Mouse (Mus musculus) myocyte (in vitro differentiated cells): ENCODE results near the gene Gbx1.

Experiments used
- CEBPB ChIP-seq: IDR thresholded peaks from 2 replicates; pipeline ENCODE4 v1.6.1; 2011; ENCODE audit warnings: mild to moderate bottlenecking, moderate library complexity; ENCODE audit not compliant: poor library complexity, insufficient read depth, severe bottlenecking
- MYOD1 ChIP-seq, 3 experiments: IDR thresholded peaks; one replicate each; pipeline ENCODE4 v1.6.1; 2011; ENCODE audit warnings: control low read depth in 2 of 3, low read depth in 2 of 3, mild to moderate bottlenecking in 2 of 3, moderate library complexity in 1 of 3; ENCODE audit not compliant: insufficient read length in 2 of 3, control insufficient read depth in 1 of 3

- TF ChIP-seq CEBPB = no peak
- peak in 2 of 3 experiments; percentile 23 to 24 for TF ChIP-seq MYOD1 (IDR thresholded peaks at IDR 0.05; ENCODE audit: control insufficient read depth in 1 of 3, insufficient read length in 2 of 3, low read depth in 2 of 3)
Observed at GRCm38 (mm10) chr5:24500851-24501250, 26.2 kb downstream of the Gbx1 start.
